Mouse (Mus musculus) effector memory CD4-positive, alpha-beta T cell, adult 7 months (primary cell): ENCODE results near the gene Zkscan17. TPM values are rescaled to one million over a fixed set of nuclear protein-coding genes. Genes with fewer than 3 reads are reported as not detected.

ENCODE experiments used
- polyA plus RNA-seq: library from polyadenylated mRNA; unstranded; fragments of 100-300 nt; shearing (Covaris generic); gene quantifications from one replicate; pipeline ENCODE4 v1.2.1, GENCODE M21; 2017

The Zkscan17 gene
- polyA plus RNA-seq = 19.9 TPM

GRCm38 (mm10) chr11:59526472-59527080, at the start of gene Zkscan17:
Gene Zkscan17, minus strand, starts transcription at chr11:59526751.

GRCm38 (mm10) chr11:59576135-59576534, 49.6 kb upstream of the Zkscan17 start, which contains the start of gene Olfr222:
Gene Olfr222, minus strand, starts transcription at chr11:59576235.

GRCm38 (mm10) chr11:59541324-59541723, 14.8 kb upstream of the Zkscan17 start, which contains the start of gene Nlrp3:
Gene Nlrp3, plus strand, starts transcription at chr11:59541568.

GRCm38 (mm10) chr11:59472326-59472677, 54.2 kb downstream of the Zkscan17 start, which contains the start of gene Zfp867:
Gene Zfp867, minus strand, starts transcription at chr11:59472474.

GRCm38 (mm10) chr11:59451086-59451485, 75.5 kb downstream of the Zkscan17 start, which contains the start of gene Snap47:
Gene Snap47, minus strand, starts transcription at chr11:59451186.

GRCm38 (mm10) chr11:59449741-59450229, 76.8 kb downstream of the Zkscan17 start, which contains the start of gene Jmjd4:
Gene Jmjd4, plus strand, starts transcription at chr11:59450045.

Other genes starting within 250 kb of the Zkscan17 start
- gene Wnt3a, start 236.0 kb downstream of the Zkscan17 start, polyA plus RNA-seq = 0.13 TPM
- gene Wnt9a, start 219.8 kb downstream of the Zkscan17 start, polyA plus RNA-seq = not detected
- gene Prss38, start 151.1 kb downstream of the Zkscan17 start, polyA plus RNA-seq = not detected
- 5.4 TPM for gene Jmjd4, start 76.7 kb downstream of the Zkscan17 start, polyA plus RNA-seq
- 25.9 TPM for gene Snap47, start 75.6 kb downstream of the Zkscan17 start, polyA plus RNA-seq
- 1.9 TPM for gene Zfp867, start 54.3 kb downstream of the Zkscan17 start, polyA plus RNA-seq
- not detected for gene Nlrp3, start 14.8 kb upstream of the Zkscan17 start, polyA plus RNA-seq
- not detected for gene Olfr222, start 49.5 kb upstream of the Zkscan17 start, polyA plus RNA-seq
- gene Olfr223, start 66.5 kb upstream of the Zkscan17 start, polyA plus RNA-seq = not detected
- 76.8 TPM for gene Mprip, start 134.6 kb upstream of the Zkscan17 start, polyA plus RNA-seq